Mouse (Mus musculus): ENCODE data around the gene Hdac10. TPM values are rescaled to one million over a fixed set of nuclear protein-coding genes. Genes with fewer than 3 reads are reported as not detected.

The Hdac10 gene
- total RNA-seq, 4 experiments from 2014 or later: 5.8 to 9.5 (median 6.9) TPM

DNA sequence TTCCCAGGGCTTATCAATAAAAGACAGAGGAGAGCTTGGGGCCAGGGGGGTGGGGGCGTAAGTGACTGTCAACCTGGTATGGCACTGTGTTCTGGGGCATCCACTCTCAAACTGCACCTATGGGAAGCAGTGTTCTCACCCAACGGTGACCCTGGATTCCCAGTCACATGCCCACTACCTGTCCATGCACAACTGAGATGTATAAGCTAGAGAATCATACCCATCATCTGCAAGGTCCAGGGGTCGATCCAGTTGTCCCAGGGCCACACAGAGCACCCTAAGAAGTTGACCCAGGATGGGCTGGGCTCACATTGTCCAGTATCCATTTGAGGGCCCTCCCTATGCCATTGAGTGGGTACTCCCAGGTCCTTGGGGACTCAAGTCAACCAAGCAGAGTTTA lies 4.2 kb downstream of the Hdac10 start:
- DNase-seq (ENCODE audit: low spot score): no peak

- DNase-seq (ENCODE audit: low spot score): no peak
Measured at GRCm38 (mm10) chr15:89123595-89123994, 4.9 kb downstream of the Hdac10 start.

DNA sequence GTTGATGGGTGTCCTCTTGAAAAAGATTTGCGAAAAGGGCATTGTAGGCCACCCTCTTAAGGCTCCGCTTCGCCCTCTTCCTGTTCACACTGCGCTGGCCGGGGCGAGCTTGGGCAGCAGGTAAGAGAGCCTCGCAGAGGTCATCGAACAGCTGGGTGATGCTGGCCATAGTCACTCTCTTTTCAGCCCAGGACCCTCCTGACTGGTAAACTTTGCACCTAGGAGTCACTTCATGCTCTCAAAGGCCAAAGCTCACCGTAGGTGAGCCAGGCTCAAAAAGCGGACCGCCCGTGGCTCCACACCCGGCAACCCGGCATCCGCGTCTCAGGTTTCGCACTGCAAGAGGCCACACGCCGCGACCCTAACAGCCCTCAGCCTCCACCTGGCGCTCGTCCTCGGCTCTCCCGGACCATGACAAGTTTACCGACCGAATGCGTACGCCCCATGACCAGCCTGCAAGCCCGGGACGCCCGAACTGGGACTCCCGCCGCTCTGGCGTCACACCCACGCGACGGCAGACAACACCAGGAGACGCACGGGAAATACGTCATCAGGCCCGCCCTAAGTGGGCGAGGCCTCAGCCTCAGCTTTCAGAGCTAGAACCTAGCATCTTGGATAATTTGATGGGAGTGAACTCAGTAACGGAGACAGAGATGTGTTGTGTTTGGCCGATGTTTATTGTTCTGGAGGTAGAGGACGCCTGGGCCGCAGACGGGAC lies 5.7 kb downstream of the Hdac10 start, which contains the start of gene Tubgcp6:
TSS of gene Tubgcp6 (minus strand) at position 464 of the 718 bp plus-strand sequence.
- DNase-seq (ENCODE audit: low spot score): peak; percentile 96

GRCm38 (mm10) chr15:89118007-89118406 lies 10.5 kb downstream of the Hdac10 start:
- no peak for DNase-seq (ENCODE audit: low spot score)

DNA sequence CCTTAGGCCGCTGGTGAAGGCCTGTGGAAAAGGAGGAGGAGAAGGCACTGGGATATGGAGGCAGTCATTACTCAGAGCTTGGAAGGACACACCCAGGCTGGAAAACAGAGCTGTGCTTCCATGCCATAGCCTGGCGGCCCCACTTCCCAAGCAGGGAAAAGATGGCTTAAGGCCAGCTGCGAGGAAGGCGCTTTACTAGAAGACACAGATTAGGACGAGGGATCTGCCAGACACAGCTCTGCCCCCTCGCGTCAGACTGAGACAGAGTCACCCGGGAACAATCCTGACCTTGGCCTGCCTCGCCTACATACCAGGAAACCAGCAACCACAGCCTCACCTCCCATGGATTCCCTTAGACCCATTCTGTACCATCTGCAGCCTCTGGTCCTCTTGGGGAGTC lies 18.4 kb downstream of the Hdac10 start:
- DNase-seq (ENCODE audit: low spot score): no peak

GRCm38 (mm10) chr15:89106976-89107375 lies 21.5 kb downstream of the Hdac10 start:
- DNase-seq (ENCODE audit: low spot score): no peak

DNA sequence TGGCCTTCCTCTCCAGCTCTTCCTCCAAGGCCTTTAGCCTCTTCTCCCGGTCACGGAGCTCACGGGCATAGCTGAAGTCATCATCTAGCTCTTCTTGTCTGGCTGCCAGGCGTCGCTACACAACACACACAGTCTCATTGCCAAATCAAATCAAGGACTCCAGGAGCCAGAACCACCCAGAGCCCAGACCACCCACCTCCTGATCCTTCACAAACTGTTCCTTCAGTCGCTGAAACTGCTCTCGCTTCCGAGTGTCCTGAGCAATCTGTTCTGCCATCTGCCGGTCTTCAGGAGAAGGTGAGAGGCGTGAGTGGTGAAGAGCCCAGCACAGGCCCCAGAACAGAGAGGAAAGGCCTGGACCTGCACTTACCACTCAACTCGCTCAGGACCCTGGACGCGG lies 22.4 kb downstream of the Hdac10 start:
- no peak for DNase-seq (ENCODE audit: low spot score)

DNA sequence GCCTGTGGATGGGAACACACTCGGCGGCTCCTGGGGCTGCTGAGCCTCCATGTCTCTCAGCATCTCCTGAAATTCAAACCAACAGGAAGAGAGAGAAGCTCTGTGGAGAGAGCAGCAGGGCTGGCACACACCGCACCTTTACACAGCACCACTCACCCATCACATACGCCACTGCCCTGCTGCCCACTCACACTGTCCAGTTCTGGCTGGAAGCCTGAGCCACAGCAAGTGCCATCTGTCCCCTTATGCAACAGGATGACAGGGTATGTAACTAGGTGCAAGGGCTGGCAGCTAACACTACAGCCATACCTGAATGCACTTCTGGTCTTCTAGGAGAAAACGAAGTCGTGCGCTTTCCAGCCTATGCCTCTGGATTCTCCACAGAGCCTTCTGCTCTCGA lies 24.1 kb downstream of the Hdac10 start:
- no peak for DNase-seq (ENCODE audit: low spot score)

- no peak for DNase-seq (ENCODE audit: low spot score)
Measured at GRCm38 (mm10) chr15:89103921-89104320, 24.6 kb downstream of the Hdac10 start.

- no peak for DNase-seq (ENCODE audit: low spot score)
Measured at GRCm38 (mm10) chr15:89102646-89103045, 25.9 kb downstream of the Hdac10 start.

DNA sequence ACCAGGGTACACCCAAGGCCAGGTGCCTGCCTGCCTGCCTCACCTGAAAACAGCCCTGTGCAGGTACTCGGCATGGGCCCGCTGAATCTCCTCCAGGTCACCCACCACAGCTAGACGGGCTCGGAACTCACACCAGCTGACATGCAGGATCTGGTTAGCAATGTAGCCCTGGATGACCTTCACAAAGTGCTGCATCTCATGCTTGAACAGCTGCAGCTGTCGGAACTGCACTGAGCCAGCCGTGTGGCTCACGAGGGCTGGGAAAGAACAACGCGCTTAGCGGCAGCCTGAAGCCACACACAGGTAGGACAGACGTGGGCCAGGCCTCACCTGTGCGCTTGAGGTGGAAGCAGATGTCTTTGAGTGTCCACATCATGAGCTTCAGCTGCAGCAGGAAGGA lies 27.7 kb downstream of the Hdac10 start:
- DNase-seq (ENCODE audit: low spot score): no peak

- DNase-seq (ENCODE audit: low spot score): no peak
Measured at GRCm38 (mm10) chr15:89098616-89099015, 29.9 kb downstream of the Hdac10 start.

- no peak for DNase-seq (ENCODE audit: low spot score)
Measured at GRCm38 (mm10) chr15:89097450-89097849, 31.1 kb downstream of the Hdac10 start.

GRCm38 (mm10) chr15:89092181-89092580 lies 36.3 kb downstream of the Hdac10 start:
- DNase-seq (ENCODE audit: low spot score): no peak

GRCm38 (mm10) chr15:89090662-89091061 lies 37.8 kb downstream of the Hdac10 start:
- no peak for DNase-seq (ENCODE audit: low spot score)

GRCm38 (mm10) chr15:89089248-89090051 lies 39.0 kb downstream of the Hdac10 start:
- no peak for DNase-seq (ENCODE audit: low spot score)

- peak; percentile 93 for DNase-seq (ENCODE audit: low spot score)
Measured at GRCm38 (mm10) chr15:89088607-89089247, 39.8 kb downstream of the Hdac10 start, which contains the start of gene Selenoo. TSS of gene Selenoo (plus strand) at chr15:89089084.

- no peak for DNase-seq (ENCODE audit: low spot score)
Measured at GRCm38 (mm10) chr15:89084826-89085225, 43.7 kb downstream of the Hdac10 start.

- no peak for DNase-seq (ENCODE audit: low spot score)
Measured at GRCm38 (mm10) chr15:89083906-89084305, 44.6 kb downstream of the Hdac10 start.

- peak; percentile 51 for DNase-seq (ENCODE audit: low spot score)
Measured at GRCm38 (mm10) chr15:89078208-89078836, 50.2 kb downstream of the Hdac10 start.

DNA sequence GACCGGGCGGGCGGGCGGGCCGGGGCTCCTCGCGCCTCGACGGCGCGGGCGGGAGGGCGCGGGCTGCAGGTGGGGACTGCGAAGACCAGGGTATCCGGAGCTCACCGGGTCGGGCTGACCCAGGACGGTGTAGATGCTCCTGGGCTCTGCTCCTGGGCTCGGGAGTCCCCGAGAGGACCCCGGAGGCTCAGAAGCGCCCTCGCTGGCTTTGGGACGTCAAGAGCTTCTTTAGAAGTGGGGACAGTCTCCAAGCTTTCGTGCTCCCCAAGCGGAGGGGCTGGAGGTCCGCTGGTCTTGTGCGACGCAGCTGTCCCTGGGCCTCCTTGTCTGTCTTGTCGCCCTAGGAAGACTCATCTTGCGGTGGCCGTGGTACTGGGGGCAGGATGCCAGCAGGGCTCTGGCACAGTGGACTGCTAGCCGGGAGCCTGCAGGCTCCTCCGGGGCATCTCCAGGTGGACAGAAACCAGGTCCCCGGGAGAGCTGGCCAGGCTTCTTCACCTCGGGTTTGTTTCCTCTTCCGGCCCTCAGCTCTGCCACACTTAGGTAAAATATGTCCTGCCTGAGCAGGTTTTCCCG lies 52.3 kb downstream of the Hdac10 start:
- DNase-seq (ENCODE audit: low spot score): peak; percentile 35
